Mouse (Mus musculus) lung, postnatal 4 days (tissue): ENCODE measurements around the gene Alg9.

Source experiments
- DNase-seq, 2 experiments: peaks; one replicate each; pipeline ENCODE4 v3.0.0; 2021

The Alg9 gene

DNA sequence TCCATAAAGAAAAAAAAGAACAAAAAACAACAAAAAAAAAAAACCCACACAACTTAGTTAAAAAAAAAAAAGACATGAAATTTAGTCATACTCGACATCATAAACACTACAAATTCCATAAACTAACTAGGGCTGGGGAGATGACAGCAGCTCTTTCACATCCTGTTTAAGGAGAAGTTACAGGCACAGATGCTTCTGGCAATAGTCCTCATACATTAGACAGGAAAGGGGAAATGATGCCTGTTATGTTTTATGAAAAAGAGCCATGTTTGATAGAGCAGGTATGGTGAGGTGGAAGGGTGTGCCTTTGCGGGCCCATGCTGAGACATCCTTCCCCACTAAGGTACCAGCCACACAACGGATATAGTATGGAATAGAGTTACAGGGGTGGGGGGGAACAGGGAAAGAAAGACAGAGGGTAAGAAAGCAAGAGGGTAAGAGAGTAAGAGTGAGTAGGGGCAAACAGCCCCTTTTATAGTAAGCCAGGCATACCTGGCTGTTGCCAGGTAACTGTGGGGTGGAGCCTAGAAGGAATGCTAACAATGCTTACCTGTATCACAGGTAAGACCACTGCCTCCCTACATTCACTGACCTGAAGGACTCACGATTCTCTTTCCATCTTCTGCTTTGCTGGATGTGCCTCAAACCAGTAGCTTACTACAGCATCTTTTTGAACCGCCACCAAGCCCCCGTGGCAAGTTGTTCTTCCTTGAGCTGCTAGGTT lies 13.1 kb upstream of the Alg9 start:
- DNase-seq, result no peak

DNA sequence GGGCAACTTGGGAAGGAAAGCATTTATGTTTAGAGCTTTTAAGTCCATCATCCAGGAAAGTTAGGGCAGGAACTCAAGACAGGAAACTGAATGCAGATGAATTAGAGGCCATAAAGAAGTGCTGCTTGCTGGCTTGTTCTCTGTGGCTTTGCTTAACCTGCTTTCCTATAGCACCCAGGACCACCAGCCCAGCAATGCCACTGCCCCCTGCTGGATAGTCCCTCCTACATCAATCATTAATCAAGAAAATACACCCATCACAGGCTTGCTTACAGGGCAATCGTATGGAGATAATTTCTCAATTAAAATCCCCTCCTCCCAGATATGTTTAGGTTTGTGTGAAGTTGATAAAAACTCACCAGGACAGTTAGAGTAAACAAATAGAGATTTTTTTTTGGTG lies 11.5 kb upstream of the Alg9 start:
- peak in 1 of 2 experiments; percentile 35 for DNase-seq

DNA sequence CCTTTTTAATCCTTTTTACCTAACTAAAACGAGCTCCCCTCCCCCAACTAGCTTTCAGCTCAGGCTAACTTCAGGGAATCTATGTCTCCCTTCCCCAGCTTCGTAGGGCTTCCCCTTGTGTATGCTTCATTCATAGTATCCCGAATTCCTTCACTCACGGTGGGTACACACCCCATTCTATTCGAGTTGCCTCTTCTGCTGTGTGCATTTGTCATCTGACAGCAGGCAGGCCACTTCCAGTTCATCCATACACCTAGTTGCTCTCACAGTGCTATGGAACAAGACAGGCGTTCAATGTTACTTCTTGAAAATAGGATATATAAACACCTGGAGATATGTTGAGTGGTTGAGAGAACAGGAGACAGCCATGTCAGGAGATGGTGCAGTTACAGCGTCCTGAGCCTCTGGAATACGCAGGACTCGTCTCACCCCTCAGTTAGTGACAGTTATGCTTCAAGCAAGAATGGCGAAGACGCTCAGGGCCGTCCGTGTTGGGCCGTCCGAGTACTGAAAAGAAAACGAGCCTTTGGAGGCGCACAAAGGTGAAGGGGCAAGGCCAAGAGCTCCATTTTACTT lies 7.2 kb upstream of the Alg9 start:
- no peak for DNase-seq

DNA sequence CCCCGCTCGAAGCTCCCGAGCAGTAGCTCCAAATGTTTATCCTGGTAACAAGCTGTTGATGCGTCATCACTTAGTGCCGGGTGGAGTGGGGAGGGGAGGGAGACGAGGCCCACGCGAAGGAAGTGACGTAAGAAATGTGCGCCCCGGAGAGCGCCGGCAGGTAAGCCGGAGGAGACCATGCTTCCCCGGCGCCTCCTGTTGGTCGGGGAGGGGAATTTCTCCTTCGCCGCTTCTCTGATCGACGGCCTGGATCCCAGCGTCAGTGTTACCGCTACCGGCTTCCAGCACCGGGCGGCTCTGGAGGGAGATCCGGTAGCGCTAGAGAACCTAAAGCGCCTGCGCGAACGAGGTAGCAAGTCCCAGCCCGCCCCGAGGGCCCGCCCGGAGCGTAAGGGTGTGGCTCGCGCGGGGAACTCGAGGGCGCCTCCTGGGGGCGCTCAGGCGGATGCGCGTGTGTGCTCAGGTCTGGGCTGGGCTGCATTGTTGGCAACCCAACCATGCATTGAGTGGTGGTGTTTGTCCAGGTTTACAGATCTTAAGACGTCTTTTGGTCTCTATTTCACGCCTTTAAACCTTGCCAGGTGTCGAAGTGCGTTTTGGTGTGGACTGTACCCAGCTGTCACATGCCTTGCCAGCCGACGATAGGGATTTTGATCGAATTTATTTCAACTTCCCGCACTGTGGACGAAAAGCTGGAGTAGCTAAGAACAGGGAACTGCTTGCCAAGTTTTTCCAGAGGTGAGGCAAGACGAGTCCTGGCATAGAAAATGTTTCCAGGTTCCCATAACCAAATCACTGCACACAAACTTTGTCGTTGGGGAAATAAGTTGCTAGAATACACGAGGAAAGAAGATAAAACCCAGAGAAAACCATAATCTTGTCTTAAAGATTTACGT lies 6.5 kb upstream of the Alg9 start, which contains the start of gene Fdxacb1:
Gene Fdxacb1 (plus strand): TSS at position 130 of the 896 bp plus-strand sequence.
- peak; percentile 97 to 98 for DNase-seq

DNA sequence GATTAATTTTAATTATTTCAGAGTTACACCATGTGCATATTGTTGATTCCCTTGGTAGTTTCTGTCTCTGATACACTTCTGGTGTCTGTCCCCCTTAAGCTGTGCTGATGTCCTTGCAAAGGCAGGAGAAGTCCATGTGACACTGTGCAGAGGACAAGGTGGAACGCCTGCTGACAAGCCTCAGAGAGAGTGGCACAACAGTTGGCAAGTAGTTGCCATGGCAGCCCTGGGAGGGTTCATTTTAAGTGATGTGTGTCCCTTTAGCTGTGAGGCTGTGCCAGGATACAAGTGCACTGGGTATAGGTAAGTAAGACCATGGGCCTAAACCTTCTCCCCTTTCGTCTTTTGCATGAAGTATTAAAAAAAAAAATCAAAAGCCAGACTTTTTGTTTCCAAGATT lies 4.8 kb upstream of the Alg9 start:
- DNase-seq, result no peak

DNA sequence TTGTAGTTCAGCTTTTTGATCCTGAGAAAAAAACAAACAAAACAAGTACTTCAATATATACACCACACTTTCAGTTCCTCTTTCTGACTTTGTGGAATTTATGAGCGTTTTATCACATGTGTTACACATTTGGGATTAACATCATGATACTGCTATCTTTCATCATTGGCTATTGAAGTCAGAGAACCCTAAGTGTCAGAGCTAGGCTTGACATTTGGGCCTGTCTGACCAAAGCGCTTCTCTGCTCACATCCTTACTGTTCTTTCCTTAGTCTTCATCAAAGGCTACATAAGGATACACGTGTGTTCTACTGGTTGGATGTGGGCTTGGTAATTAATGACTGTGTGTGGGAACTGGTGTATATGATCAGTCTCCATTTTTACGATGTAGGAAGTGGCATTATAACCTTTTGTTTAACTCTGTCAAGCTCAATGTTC lies 775 bp upstream of the Alg9 start:
- DNase-seq, result no peak

DNA sequence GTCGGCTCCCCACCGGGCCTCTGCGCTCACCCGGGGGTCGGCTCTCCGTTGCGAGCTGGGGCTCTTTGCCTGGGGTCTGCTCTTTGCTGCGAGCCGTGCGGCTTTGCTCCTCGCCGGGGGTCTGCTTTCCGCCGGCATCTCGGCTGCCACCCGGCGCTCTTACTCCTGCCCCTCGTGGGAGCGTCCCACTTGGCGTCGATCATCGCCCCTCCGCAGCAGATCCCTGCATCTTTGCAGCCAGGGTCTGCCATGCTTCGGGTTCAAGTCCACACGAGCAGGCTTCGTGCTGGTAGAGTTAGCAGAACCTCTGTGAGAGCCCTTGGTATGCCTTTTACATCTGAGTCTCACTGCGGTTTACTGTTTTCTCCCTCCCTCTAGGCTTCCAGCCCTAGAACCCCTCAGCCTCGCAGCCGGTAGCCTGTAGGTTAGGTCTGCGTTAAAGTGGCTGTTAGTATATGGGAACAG lies 875 bp downstream of the Alg9 start:
- peak in 1 of 2 experiments; percentile 18 for DNase-seq

DNA sequence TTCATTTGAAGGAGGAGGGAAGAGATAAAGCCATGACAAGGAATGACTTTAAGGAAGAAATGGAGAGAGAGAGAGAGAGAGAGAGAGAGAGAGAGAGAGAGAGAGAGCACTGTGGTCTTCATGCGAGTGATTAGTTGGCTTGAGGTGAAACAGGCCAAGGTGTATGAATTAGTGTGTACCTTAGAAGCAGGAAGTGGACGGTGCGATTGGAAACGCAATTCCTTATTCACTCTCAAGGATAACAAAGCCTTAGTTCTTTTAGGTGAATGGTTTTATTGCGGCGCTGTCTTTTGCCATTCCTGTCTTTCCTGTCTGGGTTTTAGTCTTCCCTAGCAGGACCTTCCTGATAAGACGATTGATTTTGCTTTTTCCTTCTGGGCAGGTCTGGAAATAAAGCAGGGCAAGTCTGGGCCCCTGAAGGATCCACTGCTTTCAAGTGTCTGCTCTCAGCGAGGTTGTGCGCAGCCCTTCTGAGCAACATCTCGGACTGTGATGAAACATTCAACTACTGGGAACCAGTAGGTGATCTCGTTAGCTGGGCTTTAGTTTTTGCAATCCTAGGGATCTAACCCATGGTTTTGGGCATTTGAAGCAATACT lies 1.4 kb downstream of the Alg9 start:
- DNase-seq, result no peak

DNA sequence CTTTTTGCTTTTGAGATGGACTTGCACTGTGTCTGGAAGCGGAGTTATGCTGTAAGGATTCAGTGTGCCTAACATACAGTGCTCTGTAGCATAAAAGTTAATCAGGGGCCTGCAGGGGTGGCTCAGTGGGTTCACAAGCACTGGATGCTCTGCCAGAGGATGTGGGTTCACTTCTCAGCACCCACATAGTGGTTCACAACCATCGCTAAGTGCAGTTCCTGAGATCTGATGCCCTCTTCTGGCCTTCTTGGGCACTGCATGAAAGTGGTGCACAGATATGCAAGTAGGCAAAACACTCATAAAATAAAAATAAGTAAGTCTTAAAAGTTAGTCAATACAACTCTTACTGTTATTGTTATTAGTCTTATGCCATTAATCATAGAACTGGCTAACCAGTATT lies 7.3 kb downstream of the Alg9 start:
- DNase-seq, result peak in 1 of 2 experiments; percentile 40

DNA sequence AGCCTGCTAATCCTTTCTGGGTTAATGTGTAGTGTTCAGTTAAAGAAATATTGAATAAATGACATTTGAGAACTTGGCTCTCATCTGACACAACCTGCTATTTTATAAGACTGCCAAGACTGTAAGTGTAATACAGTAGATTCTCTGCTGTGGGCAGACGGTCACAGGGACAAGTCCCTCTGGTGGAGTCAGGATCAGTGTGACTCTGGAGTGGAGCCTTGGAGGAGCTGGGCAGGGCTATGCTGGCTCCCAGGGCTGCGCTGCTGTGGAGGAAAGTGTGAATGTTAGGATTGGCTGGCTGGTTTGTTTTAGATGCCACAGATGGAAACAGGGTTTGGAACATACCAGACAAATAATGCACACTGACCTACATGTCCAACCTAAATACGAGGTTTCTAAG lies 20.4 kb downstream of the Alg9 start:
- no peak for DNase-seq

DNA sequence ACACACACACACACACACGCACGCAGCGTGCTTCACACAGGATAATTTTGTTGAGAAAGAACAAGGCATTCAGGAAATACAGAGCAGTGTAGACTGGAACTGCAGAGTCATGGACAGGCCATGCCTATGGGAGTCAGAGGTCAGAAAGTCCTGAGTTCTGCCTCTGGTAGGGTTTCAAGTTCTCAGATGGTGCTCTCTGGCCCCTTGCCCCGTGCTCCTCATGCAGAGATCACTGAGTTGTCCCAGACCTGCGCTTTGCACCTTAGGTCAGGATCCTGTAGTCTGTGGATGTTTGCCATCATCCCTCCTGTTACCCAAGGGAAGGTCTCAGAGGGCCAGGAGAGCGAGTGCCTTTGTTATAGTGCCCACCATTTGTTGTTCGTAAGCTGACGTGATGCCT lies 22.0 kb downstream of the Alg9 start:
- DNase-seq, result no peak

DNA sequence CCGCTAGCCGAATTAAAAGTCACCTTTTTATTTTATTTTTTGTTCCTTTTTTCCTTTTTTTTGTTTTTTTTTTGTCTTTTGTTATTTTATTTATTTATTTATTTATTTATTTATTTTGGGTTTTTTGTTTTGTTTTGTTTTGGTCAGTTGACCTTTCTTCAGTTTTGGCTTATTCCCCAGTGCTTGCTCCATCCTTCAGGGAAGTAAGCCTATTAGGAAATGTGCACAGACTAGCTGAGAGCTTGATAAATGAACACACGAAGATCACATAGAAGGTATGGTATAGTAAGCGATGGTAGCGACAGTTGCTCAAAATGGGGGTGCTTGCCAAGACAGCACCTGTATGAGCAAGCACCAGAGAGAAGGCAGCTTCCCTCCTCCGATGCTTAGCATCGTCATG lies 22.8 kb downstream of the Alg9 start:
- DNase-seq, result no peak

DNA sequence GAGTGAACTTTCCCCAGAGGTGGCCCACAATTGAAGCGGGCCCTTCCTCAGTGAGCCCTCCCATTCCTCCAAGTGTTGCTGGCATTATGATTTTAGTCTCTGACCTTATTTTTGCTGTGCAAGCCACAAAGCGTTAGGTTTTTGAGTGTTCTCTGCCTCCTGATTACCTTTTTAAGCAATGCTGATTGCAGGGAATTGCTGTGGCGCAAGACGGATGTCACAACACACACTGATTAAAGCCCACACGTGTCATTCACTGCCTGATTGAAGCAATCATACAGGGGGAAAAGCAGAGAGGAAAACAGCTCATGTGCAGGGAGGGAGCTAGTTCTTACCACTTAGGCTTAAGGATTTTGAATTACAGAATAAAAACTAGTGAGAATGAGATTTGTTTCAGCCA lies 23.5 kb downstream of the Alg9 start:
- peak; percentile 58 to 61 for DNase-seq

DNA sequence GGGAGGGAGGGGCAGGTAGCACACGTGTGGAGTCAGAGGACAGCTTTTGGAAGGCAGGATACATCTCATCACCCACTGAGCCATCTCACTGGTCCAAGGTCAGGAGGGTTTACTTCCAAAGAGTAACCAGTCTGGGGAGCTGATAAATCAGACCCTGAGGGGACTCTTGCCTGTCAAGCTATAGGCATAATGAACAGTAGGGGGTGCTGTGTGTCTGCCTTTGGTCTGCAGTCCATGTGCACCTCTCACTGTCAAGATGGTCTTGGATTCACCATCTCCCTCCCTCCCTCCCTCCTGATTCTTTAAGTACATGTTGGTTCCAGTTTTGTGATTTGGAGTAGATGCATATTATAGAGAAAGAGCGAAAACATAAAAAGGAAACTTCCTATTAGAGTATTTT lies 26.2 kb downstream of the Alg9 start:
- peak in 1 of 2 experiments; percentile 66 for DNase-seq

DNA sequence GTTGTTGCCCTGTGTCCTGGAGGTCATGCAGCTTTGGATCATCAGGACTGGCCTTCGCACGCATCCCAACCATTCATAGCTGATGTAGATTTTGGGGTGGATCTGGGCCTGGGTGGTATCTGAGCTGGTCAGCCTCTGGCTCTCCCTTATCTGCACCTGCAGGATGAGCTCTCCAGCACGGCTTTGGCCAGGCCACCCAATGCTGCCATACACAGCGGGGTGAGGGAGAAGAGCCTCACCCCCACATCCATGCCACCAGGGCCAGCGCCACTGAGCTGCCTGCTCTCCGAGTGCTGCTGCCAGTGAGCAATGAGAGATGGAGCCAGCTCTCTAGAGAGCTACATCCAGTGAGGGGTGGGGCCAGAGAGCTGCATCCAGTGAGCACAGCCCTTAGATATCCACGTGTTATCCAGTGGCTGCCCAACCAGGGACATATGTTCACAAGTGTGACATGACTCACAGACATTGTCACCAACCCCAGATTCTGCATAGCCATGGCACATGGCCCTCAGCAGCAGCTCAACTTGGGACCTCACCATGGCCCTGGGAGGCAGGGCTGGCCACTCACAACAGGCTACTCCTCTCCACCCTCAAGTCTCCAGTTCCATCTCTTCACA lies 28.3 kb downstream of the Alg9 start:
- no peak for DNase-seq

DNA sequence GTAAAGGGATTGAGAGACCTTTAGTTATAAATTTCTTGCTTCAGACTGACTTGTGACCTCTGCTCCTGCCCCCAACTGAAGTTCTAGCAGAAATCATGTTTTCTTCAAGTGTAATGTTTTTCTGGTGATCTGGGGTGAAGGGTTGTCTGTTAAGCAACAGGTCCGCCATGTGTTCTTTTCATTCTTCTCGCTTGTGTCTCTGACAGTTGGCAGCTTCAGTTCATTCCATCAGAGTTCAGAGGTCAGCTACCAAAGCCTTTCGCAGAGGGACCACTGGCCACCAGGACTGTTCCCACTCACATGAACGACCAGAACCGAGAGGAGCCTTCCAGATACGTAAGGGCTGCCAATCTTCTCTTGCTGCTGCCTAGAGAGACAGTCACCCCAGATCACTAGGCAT lies 33.7 kb downstream of the Alg9 start:
- DNase-seq, result peak; percentile 16 to 58

DNA sequence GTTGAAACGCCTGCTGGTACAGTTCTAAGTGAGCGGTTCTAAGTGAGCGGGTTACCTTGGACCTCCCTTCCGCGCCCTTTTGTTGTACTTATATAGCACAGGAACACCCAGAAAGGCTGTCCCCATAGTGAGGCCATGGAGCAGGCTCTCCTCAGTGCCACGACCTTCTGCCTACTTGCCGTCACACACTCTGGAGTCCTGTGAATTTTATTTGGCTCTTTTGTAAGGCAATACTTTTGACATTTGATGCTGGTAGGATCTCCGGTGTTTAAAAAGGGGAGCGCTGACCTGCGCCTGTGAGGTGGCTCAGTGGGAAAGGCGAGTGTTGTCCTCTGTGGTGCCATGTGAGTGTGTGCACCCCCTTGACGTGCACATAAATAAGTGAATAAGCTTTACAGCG lies 34.3 kb downstream of the Alg9 start:
- DNase-seq, result no peak

DNA sequence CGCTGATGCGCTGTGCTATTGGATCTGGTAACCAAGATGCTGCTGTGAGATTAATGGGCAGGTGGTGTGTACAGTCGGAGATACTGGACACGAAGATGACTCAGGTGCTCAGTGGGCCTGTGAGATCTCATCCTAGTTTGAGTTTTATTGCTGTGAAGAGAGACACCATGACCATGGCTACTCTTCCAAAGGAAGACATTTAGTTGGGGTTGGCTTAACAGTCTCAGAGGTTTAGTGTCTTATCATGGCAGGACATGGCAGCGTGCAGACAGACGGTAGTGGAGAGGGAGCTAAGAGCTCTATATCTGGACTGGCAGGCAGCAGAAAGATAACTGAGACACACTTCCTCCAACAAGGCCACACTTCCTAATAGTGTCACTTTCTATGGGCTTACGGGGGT lies 36.4 kb downstream of the Alg9 start:
- DNase-seq, result no peak

DNA sequence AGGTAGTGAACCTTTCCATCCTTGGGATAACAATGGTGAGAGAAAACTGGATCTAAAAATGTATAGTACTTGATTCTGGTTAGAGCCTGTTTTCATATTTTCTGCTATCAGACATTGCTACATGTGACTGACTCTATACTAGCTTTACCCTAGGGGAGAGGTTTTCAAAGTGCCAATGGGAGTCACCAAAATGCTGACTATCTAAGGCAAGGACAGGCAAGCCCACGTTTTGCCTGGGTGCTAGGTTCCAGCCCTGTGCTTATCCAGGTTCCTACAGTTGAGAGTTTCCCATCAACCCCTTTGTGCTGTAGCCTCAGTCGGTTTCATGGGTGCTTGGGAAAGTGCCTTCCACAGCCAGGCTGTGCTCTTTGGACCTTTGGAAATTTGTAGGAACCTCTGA lies 36.9 kb downstream of the Alg9 start:
- DNase-seq, result no peak

DNA sequence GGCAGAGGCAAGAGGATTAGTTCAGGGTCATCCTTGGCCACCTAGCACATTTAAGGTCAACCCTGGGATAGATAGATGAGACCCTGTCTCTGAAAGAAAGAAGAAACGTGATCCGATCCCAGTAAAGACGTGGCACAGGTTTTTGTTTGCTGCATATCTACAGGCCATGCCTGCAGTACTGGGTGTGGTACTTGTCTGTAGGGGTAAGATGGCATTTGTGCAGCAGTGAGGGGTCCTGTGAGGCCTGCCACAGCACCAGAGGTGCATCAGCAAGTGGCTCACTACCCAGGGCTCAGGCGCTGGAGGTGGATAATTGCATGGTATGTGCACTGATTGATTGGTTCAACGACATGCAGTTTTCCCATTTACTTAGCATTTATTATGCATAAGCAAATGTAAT lies 39.0 kb downstream of the Alg9 start:
- DNase-seq, result peak in 1 of 2 experiments; percentile 2

DNA sequence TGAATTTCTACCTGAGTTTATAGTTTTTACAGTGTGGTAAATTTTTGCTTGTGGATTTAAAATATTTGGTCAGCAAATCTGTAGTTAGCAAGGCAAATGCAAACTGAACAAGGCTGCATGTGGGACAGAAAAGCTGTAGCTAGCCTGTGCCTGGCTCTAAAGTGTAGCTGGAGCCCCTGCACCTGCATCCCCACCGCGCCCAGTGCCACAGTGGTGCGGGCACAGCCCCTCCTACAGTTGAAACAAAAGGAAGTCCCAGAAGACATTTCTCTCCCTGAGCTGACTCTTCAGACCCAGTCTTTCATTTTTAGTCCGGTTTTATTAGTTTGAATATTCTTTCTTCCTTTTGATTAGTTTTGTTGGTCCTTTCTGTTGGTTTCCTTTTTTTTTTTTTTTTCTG lies 40.8 kb downstream of the Alg9 start:
- DNase-seq, result no peak

DNA sequence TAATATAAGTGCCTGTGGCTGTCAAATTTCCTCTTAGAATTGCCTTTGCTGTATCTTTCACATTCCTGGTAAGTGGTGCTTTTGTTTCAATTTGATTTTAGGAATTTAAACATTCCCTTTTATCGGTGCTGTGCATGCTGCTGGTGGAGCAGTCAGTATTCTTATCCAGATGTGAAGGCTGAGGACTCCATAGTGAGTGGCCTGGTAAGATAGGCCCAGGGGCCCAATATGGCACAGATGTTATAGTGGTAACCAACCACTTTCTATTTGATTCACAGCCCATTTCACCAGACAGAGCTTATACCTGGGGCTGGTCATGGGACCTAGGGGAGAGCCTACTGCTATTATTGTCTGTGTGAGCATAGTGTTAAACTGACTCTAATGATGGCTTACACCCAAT lies 41.7 kb downstream of the Alg9 start:
- no peak for DNase-seq

DNA sequence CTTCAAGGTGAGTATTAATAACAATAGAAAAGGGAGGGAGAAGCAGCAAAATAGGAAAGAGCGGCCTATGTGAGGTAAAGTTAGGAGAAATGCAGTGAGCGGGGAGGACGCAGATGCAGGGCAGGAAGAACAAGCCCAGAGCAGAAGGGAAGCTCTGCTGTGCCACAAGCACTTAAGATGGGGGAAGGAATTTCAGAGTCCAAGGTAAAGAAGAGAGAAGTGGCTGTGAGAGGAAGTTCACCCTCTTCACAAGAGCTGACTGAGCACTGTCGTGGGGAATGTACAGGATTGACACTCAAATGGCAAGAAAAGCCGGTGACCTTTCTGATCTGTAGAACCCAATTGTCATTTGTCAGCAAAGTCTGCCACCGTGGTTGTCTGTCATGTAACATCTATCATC lies 43.2 kb downstream of the Alg9 start:
- DNase-seq, result peak in 1 of 2 experiments; percentile 16
